Mouse (Mus musculus): ENCODE data around the gene Ttc39a. TPM values are rescaled to one million over a fixed set of nuclear protein-coding genes. Genes with fewer than 3 reads are reported as not detected.

Ttc39a gene
- polyA plus RNA-seq, 1 experiment from 2014 or later = 1.0 TPM

GRCm38 (mm10) chr4:109476554-109477014, 70.2 kb downstream of the Ttc39a start:
- no peaks in the 10 kb centered on the region for H3K36me3 ChIP-seq (ENCODE audit: control insufficient read depth, insufficient read depth, low read length)
- H3K4me2 ChIP-seq (ENCODE audit: low read length) = peak overlapping the region; percentile 75
- under 1% methylated on average over 32 of the region's 39 CpGs for WGBS
- peak; percentile 92 for DNase-seq (ENCODE audit: low spot score)
- H3K27me3 ChIP-seq (replicated peaks; ENCODE audit: control insufficient read depth, insufficient read depth, low read length) = no peaks in the 10 kb centered on the region
- H3K27ac ChIP-seq (ENCODE audit: low read depth, low read length) = peak overlapping the region; percentile 91
- H3K9me3 ChIP-seq (replicated peaks; ENCODE audit: control insufficient read depth, low read length) = no peaks in the 10 kb centered on the region
- H3K4me1 ChIP-seq (ENCODE audit: control insufficient read depth, insufficient read depth, low read length) = peaks cover 6% of the 10 kb centered on the region
- H3K4me3 ChIP-seq (ENCODE audit: low read depth, low read length) = peak overlapping the region; percentile 86
- ATAC-seq = peak; percentile 99
- H3K9ac ChIP-seq (ENCODE audit: low read length) = peak overlapping the region; percentile 97

GRCm38 (mm10) chr4:109477454-109477853, 71.0 kb downstream of the Ttc39a start:
- Histone ChIP-seq H3K4me3 (ENCODE audit: low read depth, low read length) (no peak overlapping the region), H3K36me3 (ENCODE audit: control insufficient read depth, insufficient read depth, low read length) (no peaks in the 10 kb centered on the region), H3K9me3 (replicated peaks; ENCODE audit: control insufficient read depth, low read length) (no peaks in the 10 kb centered on the region), H3K4me1 (ENCODE audit: control insufficient read depth, insufficient read depth, low read length) (peaks cover 6% of the 10 kb centered on the region), H3K27me3 (replicated peaks; ENCODE audit: control insufficient read depth, insufficient read depth, low read length) (no peaks in the 10 kb centered on the region), H3K9ac (ENCODE audit: low read length) (no peak overlapping the region), H3K27ac (ENCODE audit: low read depth, low read length) (no peak overlapping the region), H3K4me2 (ENCODE audit: low read length) (no peak overlapping the region)
- DNase-seq (ENCODE audit: low spot score) (no peak), ATAC-seq (no peak)
- WGBS = 93% methylated on average over 3 of the region's 3 CpGs

- H3K27ac ChIP-seq (ENCODE audit: low read depth, low read length) = no peak overlapping the region
- ATAC-seq (no peak), DNase-seq (ENCODE audit: low spot score) (no peak)
- no peaks in the 10 kb centered on the region for H3K4me1 ChIP-seq (ENCODE audit: control insufficient read depth, insufficient read depth, low read length)
- H3K36me3 ChIP-seq (ENCODE audit: control insufficient read depth, insufficient read depth, low read length) = no peaks in the 10 kb centered on the region
- 85% methylated on average over 2 of the region's 2 CpGs for WGBS
- H3K9ac ChIP-seq (ENCODE audit: low read length) = no peak overlapping the region
- no peak overlapping the region for H3K4me2 ChIP-seq (ENCODE audit: low read length)
- no peak overlapping the region for H3K4me3 ChIP-seq (ENCODE audit: low read depth, low read length)
- no peaks in the 10 kb centered on the region for H3K27me3 ChIP-seq (replicated peaks; ENCODE audit: control insufficient read depth, insufficient read depth, low read length)
- no peaks in the 10 kb centered on the region for H3K9me3 ChIP-seq (replicated peaks; ENCODE audit: control insufficient read depth, low read length)
Observed at GRCm38 (mm10) chr4:109481424-109481823, 75.0 kb downstream of the Ttc39a start.

GRCm38 (mm10) chr4:109482701-109483100, 76.3 kb downstream of the Ttc39a start:
- H3K4me2 ChIP-seq (ENCODE audit: low read length) = no peak overlapping the region
- no peak for DNase-seq (ENCODE audit: low spot score)
- no peaks in the 10 kb centered on the region for H3K4me1 ChIP-seq (ENCODE audit: control insufficient read depth, insufficient read depth, low read length)
- ATAC-seq = no peak
- 93% methylated on average over 1 of the region's 1 CpGs for WGBS
- H3K4me3 ChIP-seq (ENCODE audit: low read depth, low read length) = no peak overlapping the region
- H3K27me3 ChIP-seq (replicated peaks; ENCODE audit: control insufficient read depth, insufficient read depth, low read length) = no peaks in the 10 kb centered on the region
- no peak overlapping the region for H3K27ac ChIP-seq (ENCODE audit: low read depth, low read length)
- no peak overlapping the region for H3K9ac ChIP-seq (ENCODE audit: low read length)
- H3K9me3 ChIP-seq (replicated peaks; ENCODE audit: control insufficient read depth, low read length) = no peaks in the 10 kb centered on the region
- H3K36me3 ChIP-seq (ENCODE audit: control insufficient read depth, insufficient read depth, low read length) = no peaks in the 10 kb centered on the region

DNA sequence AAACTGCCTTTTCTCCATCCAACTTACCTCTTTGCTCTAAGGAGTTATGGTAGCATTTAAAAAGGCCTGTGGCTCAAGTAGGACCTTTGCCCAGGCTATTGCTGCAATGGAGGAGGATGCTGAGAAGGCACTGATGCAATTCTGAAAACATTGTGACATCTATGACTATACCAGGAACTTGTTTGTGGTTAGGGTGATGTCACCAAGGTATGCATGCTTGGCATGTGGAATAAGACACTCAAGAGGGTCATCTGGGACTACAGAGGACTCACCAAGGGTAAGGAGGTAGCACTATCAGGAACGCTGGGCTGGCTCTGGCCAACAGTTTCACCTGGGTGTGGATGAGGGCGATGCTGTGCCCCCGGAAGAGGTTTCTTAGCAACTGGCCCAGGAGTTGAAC, 78.2 kb downstream of the Ttc39a start, which contains the start of gene Rnf11:
Gene Rnf11, minus strand, starts transcription at position 108 of the 400 bp plus-strand sequence.
- no peaks in the 10 kb centered on the region for H3K4me1 ChIP-seq (ENCODE audit: control insufficient read depth, insufficient read depth, low read length)
- no peaks in the 10 kb centered on the region for H3K36me3 ChIP-seq (ENCODE audit: control insufficient read depth, insufficient read depth, low read length)
- ATAC-seq = no peak
- H3K27ac ChIP-seq (ENCODE audit: low read depth, low read length) = no peak within 1 kb of the TSS
- H3K4me2 ChIP-seq (ENCODE audit: low read length) = no peak within 1 kb of the TSS
- no peaks in the 10 kb centered on the region for H3K27me3 ChIP-seq (replicated peaks; ENCODE audit: control insufficient read depth, insufficient read depth, low read length)
- 80% methylated on average over 3 of the region's 3 CpGs for WGBS
- DNase-seq (ENCODE audit: low spot score) = no peak
- no peak within 1 kb of the TSS for H3K9ac ChIP-seq (ENCODE audit: low read length)
- no peak within 1 kb of the TSS for H3K4me3 ChIP-seq (ENCODE audit: low read depth, low read length)
- no peaks in the 10 kb centered on the region for H3K9me3 ChIP-seq (replicated peaks; ENCODE audit: control insufficient read depth, low read length)

- H3K36me3 ChIP-seq (ENCODE audit: control insufficient read depth, insufficient read depth, low read length) = no peaks in the 10 kb centered on the region
- ATAC-seq (no peak), DNase-seq (ENCODE audit: low spot score) (no peak)
- H3K27me3 ChIP-seq (replicated peaks; ENCODE audit: control insufficient read depth, insufficient read depth, low read length) = no peaks in the 10 kb centered on the region
- H3K9ac ChIP-seq (ENCODE audit: low read length) = no peak overlapping the region
- H3K9me3 ChIP-seq (replicated peaks; ENCODE audit: control insufficient read depth, low read length) = no peaks in the 10 kb centered on the region
- H3K4me1 ChIP-seq (ENCODE audit: control insufficient read depth, insufficient read depth, low read length) = no peaks in the 10 kb centered on the region
- no peak overlapping the region for H3K4me2 ChIP-seq (ENCODE audit: low read length)
- WGBS = 69% methylated on average over 1 of the region's 1 CpGs
- no peak overlapping the region for H3K4me3 ChIP-seq (ENCODE audit: low read depth, low read length)
- H3K27ac ChIP-seq (ENCODE audit: low read depth, low read length) = no peak overlapping the region
Observed at GRCm38 (mm10) chr4:109488812-109489211, 82.4 kb downstream of the Ttc39a start.

GRCm38 (mm10) chr4:109493581-109493980, 87.2 kb downstream of the Ttc39a start:
- Histone ChIP-seq H3K36me3 (ENCODE audit: control insufficient read depth, insufficient read depth, low read length) (no peaks in the 10 kb centered on the region), H3K9ac (ENCODE audit: low read length) (no peak overlapping the region), H3K27ac (ENCODE audit: low read depth, low read length) (no peak overlapping the region), H3K4me1 (ENCODE audit: control insufficient read depth, insufficient read depth, low read length) (no peaks in the 10 kb centered on the region), H3K9me3 (replicated peaks; ENCODE audit: control insufficient read depth, low read length) (no peaks in the 10 kb centered on the region), H3K27me3 (replicated peaks; ENCODE audit: control insufficient read depth, insufficient read depth, low read length) (no peaks in the 10 kb centered on the region), H3K4me2 (ENCODE audit: low read length) (no peak overlapping the region), H3K4me3 (ENCODE audit: low read depth, low read length) (no peak overlapping the region)
- DNase-seq (ENCODE audit: low spot score) (no peak), ATAC-seq (no peak)

Other genes with a start within 250 kb of the Ttc39a start
- 75.3 and 88.2 TPM in 2 replicates for gene Osbpl9, start 204.4 kb upstream of the Ttc39a start, polyA plus RNA-seq (2014; fragmentation: Nextera tagmentation; extraction: Ambion mirVana)
- gene Calr4, start 172.1 kb upstream of the Ttc39a start, polyA plus RNA-seq (2014; fragmentation: Nextera tagmentation; extraction: Ambion mirVana) = 0.59 and 0.66 TPM in 2 replicates
- 45.2 and 46.7 TPM in 2 replicates for gene Eps15, start 126.4 kb upstream of the Ttc39a start, polyA plus RNA-seq (2014; fragmentation: Nextera tagmentation; extraction: Ambion mirVana)
- 69.4 and 74.1 TPM in 2 replicates for gene Rnf11, start 78.1 kb downstream of the Ttc39a start, polyA plus RNA-seq (2014; fragmentation: Nextera tagmentation; extraction: Ambion mirVana)
- gene 4930522H14Rik, start 124.7 kb downstream of the Ttc39a start, polyA plus RNA-seq (2014; fragmentation: Nextera tagmentation; extraction: Ambion mirVana) = not detected in 2 replicates

Measured in forebrain, embryonic 14.5 days (tissue).